Mouse (Mus musculus) forebrain, postnatal 0 days (tissue): ENCODE measurements around the gene Fbxo22. TPM values are rescaled to one million over a fixed set of nuclear protein-coding genes. Genes with fewer than 3 reads are reported as not detected.

Source experiments
- ATAC-seq: fragments of 200-750 bp; cut with Nextera tagmentation; 2 replicates; pipeline ENCODE4 v1.8.0; 2017; ENCODE audit warnings: mild to moderate bottlenecking, moderate library complexity
- DNase-seq: peaks from one replicate; pipeline ENCODE4 v3.0.0-alpha.2; 2015
- H3K27ac ChIP-seq: fragments of 300-500 bp; sonication (generic); 2 replicates; pipeline ENCODE4 v1.5.1; 2014; ENCODE audit warnings: low read depth, mild to moderate bottlenecking, antibody characterized with exemption, low read length, moderate library complexity, mixed read lengths
- H3K27me3 ChIP-seq: fragments of 300-500 bp; sonication (generic); 2 replicates; pipeline ENCODE4 v1.6.1; 2014; ENCODE audit warnings: mild to moderate bottlenecking, low read length, mixed read lengths; ENCODE audit not compliant: insufficient read depth
- H3K36me3 ChIP-seq: fragments of 300-500 bp; sonication (generic); 2 replicates; pipeline ENCODE4 v1.6.1; 2014; ENCODE audit warnings: mild to moderate bottlenecking, moderate library complexity; ENCODE audit not compliant: insufficient read depth
- H3K4me1 ChIP-seq: fragments of 300-500 bp; sonication (generic); 2 replicates; pipeline ENCODE4 v1.6.1; 2014; ENCODE audit warnings: antibody characterized with exemption; ENCODE audit not compliant: insufficient read depth
- H3K4me2 ChIP-seq: fragments of 300-500 bp; sonication (generic); 2 replicates; pipeline ENCODE4 v1.6.1; 2014; ENCODE audit warnings: low read depth, mild to moderate bottlenecking, moderate library complexity
- H3K4me3 ChIP-seq: fragments of 300-500 bp; sonication (generic); 2 replicates; pipeline ENCODE4 v1.5.1; 2014; ENCODE audit warnings: low read depth, low read length, mixed read lengths
- H3K9ac ChIP-seq: fragments of 300-500 bp; sonication (generic); 2 replicates; pipeline ENCODE4 v1.6.1; 2014; ENCODE audit warnings: mild to moderate bottlenecking
- H3K9me3 ChIP-seq: fragments of 300-500 bp; sonication (generic); 2 replicates; pipeline ENCODE4 v1.6.1; 2016; ENCODE audit warnings: low read length
- CTCF ChIP-seq: sonication (generic); IDR thresholded peaks from 2 replicates; pipeline ENCODE4 v1.5.1; 2016; ENCODE audit warnings: antibody characterized with exemption, control low read depth, low read depth
- WGBS: fragments of 180-500 bp; shearing (Covaris S2); extraction: QIAGEN DNeasy Blood & Tissue Kit; methylation state at CpG from one replicate; pipeline ENCODE4 v1.1.7; 2014; 5-methylcytosine and 5-hydroxymethylcytosine counted together
- polyA plus RNA-seq: library from polyadenylated mRNA; unstranded; fragments of >200 nt; fragmentation: Nextera tagmentation; extraction: Ambion mirVana; gene quantifications from 2 replicates; pipeline ENCODE4 v1.2.1, GENCODE M21; 2015
- total RNA-seq: library from RNA; depleted of rRNA; stranded (reverse); fragments of >200 nt; gene quantifications from 2 replicates; pipeline ENCODE4 v1.2.3, GENCODE M21; 2014

Gene Fbxo22
- total and polyA plus RNA-seq, 2 experiments from 2014 or later: 69.6 to 79.0 TPM

- peak overlapping the region; percentile 76 for H3K27ac ChIP-seq
- DNase-seq: no peak
- 2% methylated on average over 2 of the region's 2 CpGs for whole genome bisulfite sequencing
Measured at GRCm38 (mm10) chr9:55208458-55208789, 301 bp upstream of the Fbxo22 start.

GRCm38 (mm10) chr9:55211611-55212010 lies 2.9 kb downstream of the Fbxo22 start:
- no peaks in the 10 kb centered on the region for H3K27me3 ChIP-seq
- ATAC-seq (no peak), DNase-seq (no peak)
- H3K27ac ChIP-seq: no peak overlapping the region
- H3K9me3 ChIP-seq: no peaks in the 10 kb centered on the region
- peaks cover 22% of the 10 kb centered on the region for H3K36me3 ChIP-seq
- no peak overlapping the region for H3K4me2 ChIP-seq
- no peak overlapping the region for H3K4me3 ChIP-seq
- WGBS: 82% methylated on average over 4 of the region's 4 CpGs
- no peak for TF ChIP-seq CTCF
- H3K9ac ChIP-seq: no peak overlapping the region
- peaks cover 13% of the 10 kb centered on the region for H3K4me1 ChIP-seq

More at GRCm38 (mm10) chr9:55208458-55208789, 301 bp upstream of the Fbxo22 start:
- Histone ChIP-seq H3K27me3 (no peaks in the 10 kb centered on the region), H3K36me3 (peaks cover 11% of the 10 kb centered on the region; the same call in 1 of the 2 replicates), H3K4me1 (peaks cover 13% of the 10 kb centered on the region), H3K9ac (peak overlapping the region; percentile 89), H3K9me3 (no peaks in the 10 kb centered on the region), H3K4me2 (peak overlapping the region; percentile 83), H3K4me3 (peak overlapping the region; percentile 83)
- TF ChIP-seq CTCF: no peak
- ATAC-seq: peak; percentile 34

GRCm38 (mm10) chr9:55213396-55213795 lies 4.7 kb downstream of the Fbxo22 start:
- Histone ChIP-seq H3K27ac (no peak overlapping the region), H3K4me2 (no peak overlapping the region), H3K9me3 (no peaks in the 10 kb centered on the region), H3K4me3 (no peak overlapping the region), H3K27me3 (no peaks in the 10 kb centered on the region), H3K36me3 (peaks cover 36% of the 10 kb centered on the region), H3K4me1 (peaks cover 9% of the 10 kb centered on the region), H3K9ac (no peak overlapping the region)
- DNase-seq: no peak
- ATAC-seq: no peak
- 92% methylated on average over 1 of the region's 1 CpGs for WGBS
- no peak for TF ChIP-seq CTCF

- Histone ChIP-seq H3K27me3 (no peaks in the 10 kb centered on the region), H3K9me3 (no peaks in the 10 kb centered on the region), H3K4me3 (no peak overlapping the region), H3K4me1 (peaks cover 3% of the 10 kb centered on the region; the same call in 1 of the 2 replicates), H3K4me2 (no peak overlapping the region), H3K36me3 (peaks cover 52% of the 10 kb centered on the region), H3K27ac (no peak overlapping the region), H3K9ac (no peak overlapping the region)
- ATAC-seq: no peak
- 95% methylated on average over 3 of the region's 3 CpGs for WGBS
- no peak for DNase-seq
- TF ChIP-seq CTCF: no peak
Measured at GRCm38 (mm10) chr9:55215056-55215455, 6.3 kb downstream of the Fbxo22 start.

- WGBS: 72% methylated on average over 3 of the region's 3 CpGs
- H3K9ac ChIP-seq: no peak overlapping the region
- peaks cover 58% of the 10 kb centered on the region for H3K36me3 ChIP-seq
- H3K4me3 ChIP-seq: no peak overlapping the region
- no peaks in the 10 kb centered on the region for H3K9me3 ChIP-seq
- ATAC-seq (no peak), DNase-seq (no peak)
- TF ChIP-seq CTCF: no peak
- H3K27ac ChIP-seq: no peak overlapping the region
- no peaks in the 10 kb centered on the region for H3K4me1 ChIP-seq
- no peaks in the 10 kb centered on the region for H3K27me3 ChIP-seq
- no peak overlapping the region for H3K4me2 ChIP-seq
Measured at GRCm38 (mm10) chr9:55215648-55216047, 6.9 kb downstream of the Fbxo22 start.

- no peak for TF ChIP-seq CTCF
- Histone ChIP-seq H3K27me3 (no peaks in the 10 kb centered on the region), H3K4me3 (no peak overlapping the region), H3K9ac (no peak overlapping the region), H3K36me3 (peaks cover 62% of the 10 kb centered on the region), H3K4me1 (no peaks in the 10 kb centered on the region), H3K4me2 (no peak overlapping the region), H3K27ac (no peak overlapping the region), H3K9me3 (no peaks in the 10 kb centered on the region)
- WGBS: 66% methylated on average over 2 of the region's 2 CpGs
- no peak for ATAC-seq
- no peak for DNase-seq
Measured at GRCm38 (mm10) chr9:55216078-55216477, 7.4 kb downstream of the Fbxo22 start.

- no peak overlapping the region for H3K27ac ChIP-seq
- no peaks in the 10 kb centered on the region for H3K27me3 ChIP-seq
- H3K9me3 ChIP-seq: no peaks in the 10 kb centered on the region
- H3K4me3 ChIP-seq: no peak overlapping the region
- TF ChIP-seq CTCF: no peak
- H3K4me2 ChIP-seq: no peak overlapping the region
- no peaks in the 10 kb centered on the region for H3K4me1 ChIP-seq
- ATAC-seq: no peak
- no peak overlapping the region for H3K9ac ChIP-seq
- DNase-seq: no peak
- 96% methylated on average over 3 of the region's 3 CpGs for WGBS
- H3K36me3 ChIP-seq: peaks cover 74% of the 10 kb centered on the region
Measured at GRCm38 (mm10) chr9:55217381-55217780, 8.7 kb downstream of the Fbxo22 start.
